Mouse (Mus musculus) lung, adult 2 months (tissue): Measurements from ENCODE around the gene Klhl26. TPM values are rescaled to one million over a fixed set of nuclear protein-coding genes. Genes with fewer than 3 reads are reported as not detected.

Experiments
- DNase-seq: peaks from one replicate; pipeline ENCODE4 v3.0.0; 2022
- H3K4me1 ChIP-seq: fragments of 200-500 bp; 2 replicates; pipeline ENCODE4 v1.6.1; 2011; ENCODE audit warnings: low read length; ENCODE audit not compliant: control insufficient read depth, insufficient read depth
- H3K4me3 ChIP-seq: fragments of 200-500 bp; replicated peaks from 2 replicates; pipeline ENCODE3; 2011; ENCODE audit warnings: low read depth, mild to moderate bottlenecking, control low read depth, low read length; ENCODE audit errors: extremely low read depth
- CTCF ChIP-seq: fragments of 200-500 bp; IDR thresholded peaks from 2 replicates; pipeline ENCODE4 v1.5.1; 2011; ENCODE audit warnings: mild to moderate bottlenecking, low read length, control low read depth; ENCODE audit not compliant: insufficient read depth
- POLR2A ChIP-seq: fragments of 200-500 bp; IDR thresholded peaks from 2 replicates; pipeline ENCODE4 v1.6.1; 2011; ENCODE audit warnings: low read depth, mild to moderate bottlenecking, control low read depth, low read length, borderline replicate concordance; ENCODE audit errors: extremely low read depth
- WGBS: fragments of 180-500 bp; shearing (Covaris S2); methylation state at CpG from one replicate; pipeline ENCODE4 v1.1.7; 2018; 5-methylcytosine and 5-hydroxymethylcytosine counted together
- polyA plus RNA-seq: library from polyadenylated mRNA; depleted of rRNA; stranded (reverse); fragments of >200 nt; gene quantifications from 2 replicates; pipeline ENCODE4 v1.2.3, GENCODE M21; 2012

Klhl26 gene
- polyA plus RNA-seq, 1 experiment, result 51.3 TPM

DNA sequence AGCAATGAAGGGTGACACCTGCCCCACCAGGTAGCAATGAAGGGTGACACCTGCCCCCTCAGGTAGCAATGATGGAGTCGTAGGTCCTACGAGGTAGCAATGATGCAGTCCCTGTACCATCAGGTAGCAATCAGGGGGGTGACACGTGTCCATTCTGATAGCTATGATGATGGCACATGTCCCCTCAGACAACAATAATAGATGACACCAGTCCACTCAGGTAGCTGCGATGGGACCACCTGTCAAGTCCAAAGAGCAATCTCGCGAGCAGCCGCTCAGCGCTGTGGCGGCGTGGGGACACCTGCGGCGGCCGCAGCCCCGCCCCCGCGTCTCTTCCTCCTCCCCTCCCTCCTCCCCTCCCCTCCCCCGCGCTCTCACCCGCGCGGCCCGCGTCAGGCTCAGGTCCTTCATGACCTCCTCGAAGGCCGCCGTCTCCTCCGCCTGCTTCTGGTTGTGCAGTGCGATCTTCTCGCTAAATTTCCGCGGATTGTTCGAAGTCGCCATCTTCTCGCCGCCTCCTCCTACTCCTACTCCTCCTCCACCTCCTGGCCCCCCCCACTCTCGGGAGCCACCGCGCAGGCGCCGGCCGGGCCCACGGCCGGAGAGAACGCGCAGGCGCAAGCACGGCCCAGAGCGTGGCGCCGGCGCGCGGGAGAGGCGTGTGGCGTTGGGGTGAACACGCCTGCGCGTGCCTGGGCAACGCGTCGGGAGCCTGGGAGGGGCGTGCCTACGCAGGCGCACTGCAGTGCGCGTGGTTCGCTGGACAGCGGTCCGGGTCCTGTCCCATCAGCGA, 37.5 kb downstream of the Klhl26 start, which contains the start of gene Crtc1:
Gene Crtc1, minus strand, starts transcription at position 525 of the 793 bp plus-strand sequence.
- peak; percentile 96 for DNase-seq
- Histone ChIP-seq H3K4me1 (peaks cover 4% of the 10 kb centered on the region; the same call in 1 of the 2 replicates), H3K4me3 (peak within 1 kb of the TSS; percentile 88)
- peak; percentile 59; the same call in 1 of the 2 replicates for TF ChIP-seq POLR2A
- no peak for TF ChIP-seq CTCF
- under 1% methylated on average over 68 of the region's 70 CpGs for WGBS

DNA sequence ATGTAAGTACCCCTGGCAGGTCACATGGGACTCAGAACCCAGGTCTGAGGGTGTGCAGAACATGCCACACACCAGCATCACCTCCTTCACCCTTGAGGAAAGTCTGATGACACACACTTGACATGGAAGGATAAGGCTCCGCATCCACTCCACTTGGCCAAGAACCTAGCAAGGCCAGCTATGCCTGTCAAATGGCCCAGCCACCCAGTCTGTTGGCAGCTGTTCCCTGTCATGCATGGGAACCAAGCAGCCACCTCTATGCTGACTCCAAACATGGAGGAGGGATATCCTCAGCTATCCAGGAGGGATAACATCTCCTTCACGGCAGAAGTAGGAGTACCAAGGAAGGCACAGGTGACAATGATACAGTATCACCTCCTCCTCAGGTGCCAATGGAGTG, 38.3 kb downstream of the Klhl26 start:
- WGBS, result 80% methylated on average over 2 of the region's 2 CpGs
- no peak for DNase-seq
- peaks cover 4% of the 10 kb centered on the region; the same call in 1 of the 2 replicates for H3K4me1 ChIP-seq
- TF ChIP-seq CTCF (no peak), POLR2A (no peak)
- H3K4me3 ChIP-seq, result no peak overlapping the region

DNA sequence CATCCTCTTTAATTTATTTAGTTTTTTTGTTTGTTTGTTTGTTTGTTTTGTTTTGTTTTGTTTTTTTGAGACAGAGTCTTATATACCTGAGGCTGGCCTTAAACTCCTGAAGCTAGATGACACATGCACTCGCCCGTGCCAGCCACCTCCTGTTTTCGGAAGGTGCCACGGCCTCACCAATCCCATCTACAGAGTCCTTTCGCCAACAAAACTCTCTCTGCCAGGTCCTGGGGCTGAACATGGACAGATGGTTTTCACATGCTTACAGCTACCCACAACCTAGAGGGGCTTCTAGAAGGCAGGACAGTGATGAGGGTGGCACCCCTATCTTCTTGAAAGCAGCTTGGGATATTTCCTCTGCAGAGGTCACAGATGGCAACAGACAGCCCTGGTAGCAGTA, 41.6 kb downstream of the Klhl26 start:
- Histone ChIP-seq H3K4me3 (no peak overlapping the region), H3K4me1 (peaks cover 4% of the 10 kb centered on the region; the same call in 1 of the 2 replicates)
- 96% methylated on average over 5 of the region's 5 CpGs for WGBS
- DNase-seq, result no peak
- TF ChIP-seq POLR2A (no peak), CTCF (no peak)

DNA sequence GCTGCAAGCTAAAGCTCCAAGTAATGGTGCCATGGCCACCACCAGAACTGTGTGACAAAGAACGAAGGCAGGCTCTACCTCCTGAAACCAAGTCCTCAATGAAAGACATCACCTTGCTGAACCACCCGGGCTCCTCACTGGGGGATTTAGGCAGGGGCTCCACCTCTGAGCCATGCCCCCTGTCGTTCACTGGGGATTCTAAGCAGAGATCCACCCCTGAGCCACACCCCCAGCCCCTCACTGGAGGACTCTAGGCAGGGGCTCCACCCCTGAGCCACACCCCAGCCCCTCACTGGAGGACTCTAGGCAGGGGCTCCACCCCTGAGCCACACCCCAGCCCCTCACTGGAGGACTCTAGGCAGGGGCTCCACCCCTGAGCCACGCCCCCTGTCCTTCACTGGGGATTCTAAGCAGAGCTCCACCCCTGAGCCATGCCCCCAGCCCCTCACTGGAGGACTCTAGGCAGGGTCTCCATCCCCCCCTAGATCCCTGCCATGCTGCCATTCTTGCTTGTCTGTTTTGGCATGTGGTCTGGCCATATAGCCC, 43.7 kb downstream of the Klhl26 start:
- no peak for TF ChIP-seq CTCF
- no peak for TF ChIP-seq POLR2A
- Histone ChIP-seq H3K4me1 (no peaks in the 10 kb centered on the region), H3K4me3 (no peak overlapping the region)
- 54% methylated on average over 4 of the region's 4 CpGs for WGBS
- no peak for DNase-seq

DNA sequence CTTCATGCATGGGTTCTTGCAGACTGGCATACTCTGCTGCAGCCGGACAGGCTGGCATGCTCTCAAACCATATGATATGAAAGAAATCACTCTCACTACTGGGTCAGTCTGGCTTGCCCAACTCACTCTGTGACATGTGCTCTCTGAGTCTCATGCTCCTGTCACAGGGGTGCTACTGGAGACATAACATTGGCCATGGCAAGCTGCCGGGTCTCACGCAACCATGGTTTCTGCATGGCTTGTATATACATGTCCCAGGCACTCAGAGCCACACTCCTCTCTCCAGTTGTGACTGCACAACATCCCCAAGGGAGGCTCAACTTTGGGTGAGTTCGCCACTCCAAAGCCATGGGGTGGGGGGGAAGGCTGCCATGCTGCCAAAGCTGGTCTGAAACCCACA, 45.6 kb downstream of the Klhl26 start:
- no peak for TF ChIP-seq CTCF
- no peak for TF ChIP-seq POLR2A
- DNase-seq, result no peak
- 79% methylated on average over 4 of the region's 4 CpGs for WGBS
- H3K4me3 ChIP-seq, result no peak overlapping the region
- H3K4me1 ChIP-seq, result 0 out of 2 replicates have a peak, but pooled peaks cover 3% of the 10 kb centered on the region

DNA sequence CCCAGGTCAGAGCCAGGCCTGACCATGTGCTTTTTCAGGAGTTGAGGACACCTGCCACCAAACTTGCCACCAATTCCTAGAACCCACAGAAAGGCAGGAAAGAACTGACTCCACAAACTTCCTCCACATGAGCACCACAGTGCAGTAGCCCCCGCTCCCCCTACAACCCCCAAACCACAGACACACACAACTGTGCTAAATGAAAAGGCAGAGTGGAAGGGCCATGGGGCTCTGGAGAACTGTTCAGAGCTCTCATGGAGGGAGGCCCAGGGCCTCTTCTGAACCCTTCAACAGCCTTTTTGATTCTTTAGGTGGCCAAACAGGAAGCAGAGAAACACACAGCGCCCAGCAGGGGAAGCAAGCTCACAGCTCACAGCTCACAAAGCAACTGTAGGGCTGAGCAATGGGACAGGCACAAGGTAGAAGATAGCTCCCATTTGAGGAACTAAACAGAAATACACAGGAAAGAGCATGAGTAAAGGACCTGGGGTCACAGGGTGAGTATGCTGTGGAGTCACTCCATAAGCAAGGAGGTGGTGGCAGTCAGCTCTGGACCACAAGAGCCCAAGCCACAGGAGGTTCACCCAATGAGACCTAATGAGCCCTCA, 50.4 kb downstream of the Klhl26 start:
- 60% methylated on average over 2 of the region's 2 CpGs for WGBS
- no peak overlapping the region for H3K4me3 ChIP-seq
- TF ChIP-seq CTCF (no peak), POLR2A (no peak)
- H3K4me1 ChIP-seq, result 0 out of 2 replicates have a peak, but pooled peaks cover 5% of the 10 kb centered on the region
- DNase-seq, result no peak

DNA sequence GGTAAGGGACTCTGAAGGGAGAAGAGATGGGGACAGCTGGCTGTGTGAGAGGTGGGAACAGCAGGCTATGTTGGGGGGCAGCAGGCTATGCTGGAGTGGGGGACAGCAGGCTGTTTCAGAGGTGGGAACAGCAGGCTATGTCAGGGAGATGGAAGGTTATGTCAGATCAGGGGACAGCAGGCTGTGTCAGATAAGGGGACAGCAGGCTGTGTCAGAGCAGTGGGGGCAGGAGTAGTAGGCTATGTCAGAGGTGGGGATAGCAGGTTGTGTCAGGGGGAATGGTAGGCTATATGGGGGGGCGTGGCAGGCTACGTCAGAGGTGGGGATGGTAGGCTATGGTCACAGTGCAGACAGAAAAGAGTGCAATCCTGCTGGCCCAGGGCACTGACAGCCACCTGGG, 54.0 kb downstream of the Klhl26 start:
- WGBS, result 96% methylated on average over 2 of the region's 2 CpGs
- 0 out of 2 replicates have a peak, but pooled peaks cover 5% of the 10 kb centered on the region for H3K4me1 ChIP-seq
- H3K4me3 ChIP-seq, result no peak overlapping the region
- TF ChIP-seq CTCF (no peak), POLR2A (no peak)
- DNase-seq, result no peak

DNA sequence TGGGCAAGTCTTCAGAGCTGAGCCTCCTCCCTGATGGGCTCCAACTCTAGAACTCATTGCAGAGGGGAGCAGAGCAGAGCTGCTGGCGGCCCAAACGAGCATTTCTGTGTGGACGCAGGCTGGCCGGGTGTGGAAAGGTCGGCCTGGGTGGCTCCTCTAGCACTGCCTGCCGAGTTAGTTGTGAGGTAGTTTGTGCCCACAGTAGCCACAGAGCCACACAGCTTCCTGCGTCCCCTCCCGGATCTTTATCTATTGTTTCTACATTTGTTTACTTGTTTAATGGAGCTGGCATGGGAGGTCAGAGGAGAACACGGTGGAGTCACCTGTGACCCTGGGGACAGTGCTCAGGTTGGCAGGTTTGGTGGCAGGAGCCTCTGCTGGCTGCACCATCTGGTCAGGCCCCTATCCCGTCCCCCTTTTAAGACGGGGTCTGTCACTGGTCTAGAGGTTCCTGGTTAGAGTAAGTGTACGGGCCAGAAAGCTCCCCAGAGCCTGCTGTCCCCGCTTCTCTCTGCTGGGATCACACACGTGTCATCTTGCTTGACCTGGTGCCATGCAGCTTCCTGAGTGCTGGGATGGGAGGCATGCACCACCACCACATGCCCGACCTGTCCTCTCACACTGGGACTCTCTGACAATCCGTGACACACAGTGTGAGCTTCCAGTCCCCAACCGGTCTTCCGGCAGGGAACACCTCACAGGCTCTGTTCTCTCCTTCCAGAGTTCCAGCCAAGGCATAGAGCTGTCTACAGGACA, 55.2 kb downstream of the Klhl26 start:
- whole genome bisulfite sequencing, result 61% methylated on average over 18 of the region's 18 CpGs

More for the DNA sequence above, 55.2 kb downstream of the Klhl26 start:
- TF ChIP-seq POLR2A (no peak), CTCF (no peak)
- Histone ChIP-seq H3K4me1 (0 out of 2 replicates have a peak, but pooled peaks cover 5% of the 10 kb centered on the region), H3K4me3 (no peak overlapping the region)
- DNase-seq, result no peak
